Mouse (Mus musculus) limb, embryonic 15.5 days (tissue): ENCODE measurements around the gene Hs2st1. TPM values are rescaled to one million over a fixed set of nuclear protein-coding genes. Genes with fewer than 3 reads are reported as not detected.

ENCODE experiments used
- ATAC-seq: fragments of 200-750 bp; cut with Nextera tagmentation; 2 replicates; pipeline ENCODE4 v1.8.0; 2017; ENCODE audit warnings: low read depth, moderate TSS enrichment; ENCODE audit not compliant: insufficient number of reproducible peaks, low FRiP score, low TSS enrichment
- H3K27ac ChIP-seq: fragments of 300-500 bp; sonication (generic); 2 replicates; pipeline ENCODE4 v1.5.1; 2015; ENCODE audit warnings: moderate library complexity, mild to moderate bottlenecking, inconsistent platforms
- H3K27me3 ChIP-seq: fragments of 300-500 bp; sonication (generic); 2 replicates; pipeline ENCODE4 v1.6.1; 2015; ENCODE audit warnings: inconsistent platforms
- H3K36me3 ChIP-seq: fragments of 300-500 bp; sonication (generic); 2 replicates; pipeline ENCODE4 v1.6.1; 2015; ENCODE audit warnings: inconsistent platforms
- H3K4me1 ChIP-seq: fragments of 300-500 bp; sonication (generic); 2 replicates; pipeline ENCODE4 v1.6.1; 2015; ENCODE audit warnings: inconsistent platforms
- H3K4me2 ChIP-seq: fragments of 300-500 bp; sonication (generic); 2 replicates; pipeline ENCODE4 v1.6.1; 2015; ENCODE audit warnings: mild to moderate bottlenecking, inconsistent platforms
- H3K4me3 ChIP-seq: fragments of 300-500 bp; sonication (generic); 2 replicates; pipeline ENCODE4 v1.5.1; 2015; ENCODE audit warnings: mild to moderate bottlenecking, inconsistent platforms
- H3K9ac ChIP-seq: fragments of 300-500 bp; sonication (generic); 2 replicates; pipeline ENCODE4 v1.6.1; 2015; ENCODE audit warnings: inconsistent platforms
- H3K9me3 ChIP-seq: fragments of 300-500 bp; sonication (generic); 2 replicates; pipeline ENCODE4 v1.6.1; 2016; ENCODE audit warnings: inconsistent platforms
- WGBS: fragments of 180-500 bp; shearing (Covaris S2); methylation state at CpG from one replicate; pipeline ENCODE4 v1.1.7; 2015; 5-methylcytosine and 5-hydroxymethylcytosine counted together
- polyA plus RNA-seq: library from polyadenylated mRNA; unstranded; fragments of >200 nt; fragmentation: Nextera tagmentation; extraction: Ambion mirVana; gene quantifications from 2 replicates; pipeline ENCODE4 v1.2.1, GENCODE M21; 2015

Hs2st1 gene
- polyA plus RNA-seq, 1 experiment from 2014 or later, result 13.5 TPM

DNA sequence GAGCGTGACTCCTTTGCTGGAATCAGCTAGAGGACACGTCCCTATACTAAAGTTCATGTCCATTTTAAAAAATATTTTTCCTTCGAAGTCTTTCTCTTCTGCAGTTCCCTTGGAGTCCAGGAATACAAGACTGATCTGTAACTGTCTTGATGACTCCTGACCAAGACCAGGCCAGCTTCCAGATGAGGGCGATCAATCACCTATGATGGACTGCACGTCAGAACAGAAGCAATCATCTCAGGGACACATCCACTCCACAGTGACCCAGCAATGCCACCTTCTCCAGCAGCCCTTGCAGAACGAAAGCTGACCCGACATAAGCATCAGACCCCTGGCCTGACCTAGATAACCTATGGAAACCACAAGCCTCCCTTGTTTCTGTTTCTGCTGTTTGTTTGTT is 54.7 kb downstream of the Hs2st1 start:
- H3K4me2 ChIP-seq, result no peak overlapping the region
- ATAC-seq, result no peak
- no peak overlapping the region for H3K27ac ChIP-seq
- H3K4me1 ChIP-seq, result no peaks in the 10 kb centered on the region
- H3K4me3 ChIP-seq, result no peak overlapping the region
- no peak overlapping the region for H3K9ac ChIP-seq
- WGBS, result 80% methylated on average over 7 of the region's 7 CpGs
- no peaks in the 10 kb centered on the region for H3K9me3 ChIP-seq
- H3K27me3 ChIP-seq, result no peaks in the 10 kb centered on the region
- H3K36me3 ChIP-seq, result no peaks in the 10 kb centered on the region

DNA sequence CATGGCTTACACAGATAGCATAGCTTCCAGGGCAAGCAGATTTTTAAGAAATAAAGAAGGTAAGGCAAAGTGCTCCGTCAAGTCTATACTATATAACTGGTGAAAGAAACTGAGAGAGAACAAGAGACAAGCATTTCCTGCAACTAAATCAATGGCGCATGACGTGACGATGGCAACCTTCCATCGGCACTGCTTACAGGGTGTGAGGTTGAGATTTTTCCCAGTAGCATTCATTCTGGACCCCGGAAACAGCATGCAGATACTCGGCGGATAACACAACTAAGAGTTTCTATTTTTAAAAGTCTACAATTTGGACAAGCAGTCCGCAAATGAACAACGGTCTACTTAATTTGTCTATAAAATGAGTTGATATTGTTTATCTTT is 55.9 kb downstream of the Hs2st1 start:
- Histone ChIP-seq H3K9me3 (no peaks in the 10 kb centered on the region), H3K4me1 (no peaks in the 10 kb centered on the region), H3K4me3 (no peak overlapping the region), H3K36me3 (no peaks in the 10 kb centered on the region), H3K9ac (no peak overlapping the region), H3K4me2 (no peak overlapping the region), H3K27me3 (no peaks in the 10 kb centered on the region), H3K27ac (no peak overlapping the region)
- WGBS, result 77% methylated on average over 10 of the region's 10 CpGs
- ATAC-seq, result no peak

DNA sequence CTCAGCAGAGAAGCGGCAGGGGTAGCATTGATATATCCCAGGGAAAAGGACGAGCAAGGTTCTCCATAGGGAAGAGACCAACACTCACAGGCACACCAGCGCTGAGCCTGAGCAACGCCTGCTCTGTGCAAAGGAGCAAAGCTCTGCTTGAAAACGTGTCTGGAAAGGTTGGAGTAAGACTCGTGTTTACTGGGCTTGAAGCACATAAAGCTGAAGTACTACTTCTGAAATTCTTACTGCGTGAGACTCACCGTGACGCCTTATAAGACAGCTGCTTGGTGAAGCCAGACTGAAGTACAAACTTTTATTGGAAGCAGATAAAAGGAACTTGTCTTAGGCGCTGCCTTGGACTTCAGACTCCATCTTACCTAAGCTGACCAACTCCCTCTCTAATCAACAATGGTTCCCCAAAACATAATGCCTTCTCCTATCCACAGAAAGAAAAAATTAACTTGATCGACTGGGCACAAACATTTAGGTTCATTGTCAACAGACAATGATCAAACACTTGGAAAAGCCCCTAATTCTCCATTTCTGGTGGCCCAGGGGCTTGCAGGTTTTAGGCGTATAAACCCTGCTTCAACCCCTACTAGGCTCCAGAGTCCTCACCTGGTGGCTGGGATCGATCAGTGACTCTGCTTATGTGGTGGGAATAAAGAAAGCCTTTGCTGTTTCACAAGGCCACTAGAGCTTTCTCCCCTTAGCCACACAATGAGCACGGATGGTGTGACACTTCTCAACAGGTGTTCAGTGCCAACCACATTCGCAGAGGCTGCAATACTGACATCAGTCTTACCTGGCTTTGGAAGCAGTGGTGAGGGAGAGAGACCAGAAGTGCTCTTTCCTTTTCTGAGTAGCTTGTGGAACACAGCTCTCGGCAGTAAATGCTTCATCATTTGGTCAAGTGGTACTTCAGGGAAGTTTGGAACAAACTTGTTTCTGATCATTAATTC is 56.5 kb downstream of the Hs2st1 start:
- Histone ChIP-seq H3K27me3 (no peaks in the 10 kb centered on the region), H3K9ac (no peak overlapping the region), H3K4me2 (no peak overlapping the region), H3K4me3 (no peak overlapping the region), H3K4me1 (no peaks in the 10 kb centered on the region), H3K9me3 (no peaks in the 10 kb centered on the region), H3K27ac (no peak overlapping the region), H3K36me3 (no peaks in the 10 kb centered on the region)
- 78% methylated on average over 16 of the region's 16 CpGs for WGBS
- ATAC-seq, result no peak

GRCm38 (mm10) chr3:144510724-144511123 is 59.3 kb downstream of the Hs2st1 start:
- Histone ChIP-seq H3K9me3 (no peaks in the 10 kb centered on the region), H3K36me3 (no peaks in the 10 kb centered on the region), H3K4me2 (no peak overlapping the region), H3K27me3 (no peaks in the 10 kb centered on the region), H3K4me3 (no peak overlapping the region), H3K4me1 (0 out of 2 replicates have a peak, but pooled peaks cover 10% of the 10 kb centered on the region), H3K9ac (no peak overlapping the region), H3K27ac (no peak overlapping the region)
- WGBS, result 74% methylated on average over 3 of the region's 3 CpGs
- 0 out of 2 replicates have a peak, but pooled peaks have one; percentile 30 for ATAC-seq

DNA sequence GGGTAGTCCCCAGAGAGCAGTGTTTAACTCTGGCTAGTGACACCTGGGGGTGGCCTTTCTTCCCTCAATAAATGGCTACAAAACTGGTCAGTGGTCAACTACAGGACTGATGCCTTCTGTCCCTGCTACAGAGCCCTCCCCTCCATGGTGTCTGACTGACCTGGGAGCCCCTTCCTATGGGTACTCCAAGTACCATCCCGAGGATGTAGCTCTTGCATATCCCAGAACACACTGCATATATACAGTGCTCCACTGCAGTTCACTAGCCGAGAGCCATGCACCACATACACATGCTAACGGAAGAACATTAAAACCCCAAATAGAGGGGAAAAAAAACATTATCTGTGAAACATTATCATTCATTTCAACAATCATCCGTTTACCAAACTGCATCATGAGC is 61.6 kb downstream of the Hs2st1 start:
- H3K27me3 ChIP-seq, result no peaks in the 10 kb centered on the region
- no peak overlapping the region for H3K9ac ChIP-seq
- H3K4me2 ChIP-seq, result no peak overlapping the region
- ATAC-seq, result no peak
- 88% methylated on average over 4 of the region's 4 CpGs for WGBS
- H3K4me3 ChIP-seq, result no peak overlapping the region
- H3K4me1 ChIP-seq, result 0 out of 2 replicates have a peak, but pooled peaks cover 10% of the 10 kb centered on the region
- H3K27ac ChIP-seq, result no peak overlapping the region
- H3K36me3 ChIP-seq, result no peaks in the 10 kb centered on the region
- no peaks in the 10 kb centered on the region for H3K9me3 ChIP-seq

DNA sequence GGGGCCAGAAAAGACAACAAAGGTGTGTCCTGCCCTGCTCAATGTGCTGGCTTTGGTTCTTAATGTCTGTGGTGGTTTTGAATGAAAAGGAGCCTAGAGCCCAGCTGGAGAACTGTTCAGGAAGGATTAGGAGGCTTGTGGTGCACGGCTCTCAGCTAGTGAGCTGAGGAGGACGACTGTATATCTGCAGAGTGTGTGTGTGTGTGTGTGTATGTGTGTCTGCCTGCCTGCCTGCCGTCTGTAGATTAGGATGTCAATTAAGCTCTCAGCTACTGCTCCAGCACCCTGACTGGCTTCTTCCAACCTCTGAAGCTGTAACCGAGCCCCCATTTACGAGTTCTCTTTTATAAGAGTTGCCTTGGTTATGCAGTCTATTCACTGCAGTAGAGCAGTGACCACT is 62.1 kb downstream of the Hs2st1 start:
- Histone ChIP-seq H3K36me3 (no peaks in the 10 kb centered on the region), H3K27me3 (no peaks in the 10 kb centered on the region), H3K27ac (no peak overlapping the region), H3K4me2 (no peak overlapping the region), H3K9me3 (no peaks in the 10 kb centered on the region), H3K4me3 (no peak overlapping the region), H3K9ac (no peak overlapping the region), H3K4me1 (0 out of 2 replicates have a peak, but pooled peaks cover 10% of the 10 kb centered on the region)
- WGBS, result 45% methylated on average over 5 of the region's 5 CpGs
- no peak for ATAC-seq

- Histone ChIP-seq H3K4me2 (no peak overlapping the region), H3K36me3 (no peaks in the 10 kb centered on the region), H3K9me3 (no peaks in the 10 kb centered on the region), H3K4me3 (no peak overlapping the region), H3K27me3 (no peaks in the 10 kb centered on the region), H3K27ac (no peak overlapping the region), H3K9ac (no peak overlapping the region), H3K4me1 (0 out of 2 replicates have a peak, but pooled peaks cover 10% of the 10 kb centered on the region)
- ATAC-seq, result 0 out of 2 replicates have a peak, but pooled peaks have one; percentile 44
- 27% methylated on average over 3 of the region's 3 CpGs for WGBS
These were observed 63.8 kb downstream of the Hs2st1 start for GRCm38 (mm10) chr3:144506213-144506612.

- Histone ChIP-seq H3K27ac (no peak overlapping the region), H3K4me1 (0 out of 2 replicates have a peak, but pooled peaks cover 9% of the 10 kb centered on the region), H3K4me3 (no peak overlapping the region), H3K9me3 (no peaks in the 10 kb centered on the region), H3K4me2 (no peak overlapping the region), H3K9ac (no peak overlapping the region), H3K27me3 (no peaks in the 10 kb centered on the region), H3K36me3 (no peaks in the 10 kb centered on the region)
- 77% methylated on average over 7 of the region's 7 CpGs for WGBS
- ATAC-seq, result no peak
These were observed 68.1 kb downstream of the Hs2st1 start for GRCm38 (mm10) chr3:144501930-144502329.

- ATAC-seq, result no peak
- Histone ChIP-seq H3K9ac (no peak overlapping the region), H3K36me3 (no peaks in the 10 kb centered on the region), H3K4me1 (no peaks in the 10 kb centered on the region), H3K4me3 (no peak overlapping the region), H3K9me3 (no peaks in the 10 kb centered on the region), H3K27ac (no peak overlapping the region), H3K4me2 (no peak overlapping the region), H3K27me3 (no peaks in the 10 kb centered on the region)
- 86% methylated on average over 5 of the region's 5 CpGs for WGBS
These were observed 73.2 kb downstream of the Hs2st1 start for GRCm38 (mm10) chr3:144496762-144497161.

- Histone ChIP-seq H3K4me3 (no peak overlapping the region), H3K9me3 (no peaks in the 10 kb centered on the region), H3K4me1 (no peaks in the 10 kb centered on the region), H3K9ac (no peak overlapping the region), H3K36me3 (no peaks in the 10 kb centered on the region), H3K27ac (no peak overlapping the region), H3K27me3 (no peaks in the 10 kb centered on the region), H3K4me2 (no peak overlapping the region)
- 75% methylated on average over 5 of the region's 5 CpGs for WGBS
- no peak for ATAC-seq
These were observed 75.1 kb downstream of the Hs2st1 start for GRCm38 (mm10) chr3:144494838-144495237.

GRCm38 (mm10) chr3:144488787-144489186 is 81.2 kb downstream of the Hs2st1 start:
- Histone ChIP-seq H3K4me1 (no peaks in the 10 kb centered on the region), H3K27ac (no peak overlapping the region), H3K36me3 (no peaks in the 10 kb centered on the region), H3K27me3 (no peaks in the 10 kb centered on the region), H3K4me3 (no peak overlapping the region), H3K9me3 (no peaks in the 10 kb centered on the region), H3K9ac (no peak overlapping the region), H3K4me2 (no peak overlapping the region)
- 92% methylated on average over 2 of the region's 2 CpGs for WGBS
- no peak for ATAC-seq

DNA sequence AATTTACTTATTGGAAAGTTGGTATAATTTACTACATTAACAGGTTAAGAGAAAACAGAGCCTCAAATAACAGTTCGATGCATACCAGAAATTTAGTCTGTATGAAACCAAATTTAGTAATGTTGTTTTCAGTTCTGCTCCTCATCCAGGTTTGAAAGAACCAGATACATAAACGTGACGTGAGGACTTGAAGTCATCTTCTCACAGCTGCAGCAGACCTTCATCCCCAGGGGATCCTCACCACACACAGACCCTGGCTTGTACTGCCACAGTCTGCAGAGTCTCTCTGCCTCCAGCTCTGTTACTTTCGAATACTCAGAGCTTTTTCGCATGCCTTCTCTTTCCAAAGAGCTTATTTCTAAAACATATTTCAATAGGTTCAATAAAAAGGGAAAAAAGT is 89.4 kb downstream of the Hs2st1 start:
- H3K9ac ChIP-seq, result no peak overlapping the region
- H3K4me1 ChIP-seq, result peaks cover 6% of the 10 kb centered on the region; the same call in 1 of the 2 replicates
- 65% methylated on average over 5 of the region's 5 CpGs for WGBS
- H3K9me3 ChIP-seq, result no peaks in the 10 kb centered on the region
- H3K4me3 ChIP-seq, result no peak overlapping the region
- no peak for ATAC-seq
- H3K36me3 ChIP-seq, result no peaks in the 10 kb centered on the region; the same call in 1 of the 2 replicates
- H3K4me2 ChIP-seq, result no peak overlapping the region
- H3K27me3 ChIP-seq, result no peaks in the 10 kb centered on the region
- H3K27ac ChIP-seq, result no peak overlapping the region
